ENCODE assay signal across 9 mouse cellular contexts in genomic region chr9:92207307-92207706, GRCm38 (mm10). TPM values are rescaled to one million over a fixed set of nuclear protein-coding genes. Genes with fewer than 3 reads are reported as not detected.
DNase-seq lines count a peak whose midpoint lies in the region; ATAC-seq lines count a peak whose summit lies in the region.
"Had no signal": no experiment of that assay in that cellular context is flagged by ENCODE, and none has a peak within 500 bp of the region (broad histone marks: within the 10 kb centered on the region; RNA-seq: fewer than 3 reads in every experiment).

No protein-coding gene starts in this region.

- H3K9me3 ChIP-seq in embryonic facial prominence, embryonic 11.5 days (replicated peaks; ENCODE audit: control insufficient read depth, low read length): no peaks in the 10 kb centered on the region
- H3K9me3 ChIP-seq in embryonic facial prominence, embryonic 10.5 days: no peaks in the 10 kb centered on the region
- H3K9me3 ChIP-seq in lung, embryonic 15.5 days: no peaks in the 10 kb centered on the region
- H3K9me3 ChIP-seq: hindbrain, embryonic 15.5 days had no signal

- H3K27me3 ChIP-seq in embryonic facial prominence, embryonic 11.5 days (ENCODE audit: control insufficient read depth, insufficient read depth, low read length): no peaks in the 10 kb centered on the region
- H3K27me3 ChIP-seq in embryonic facial prominence, embryonic 10.5 days (replicated peaks; ENCODE audit: low read depth, poor library complexity, severe bottlenecking): no peaks in the 10 kb centered on the region
- no peaks in the 10 kb centered on the region for H3K27me3 ChIP-seq in lung, embryonic 15.5 days
- H3K27me3 ChIP-seq: hindbrain, embryonic 15.5 days had no signal

- WGBS in embryonic facial prominence, embryonic 11.5 days: 53% methylated on average over 4 of the region's 4 CpGs
- 62% methylated on average over 4 of the region's 4 CpGs for WGBS in embryonic facial prominence, embryonic 10.5 days
- WGBS in lung, embryonic 15.5 days: 36% methylated on average over 4 of the region's 4 CpGs

- no peak for ATAC-seq in embryonic facial prominence, embryonic 11.5 days (replicated peaks; ENCODE audit: insufficient number of reproducible peaks, low FRiP score, low TSS enrichment, low read depth)
- ATAC-seq in hematopoietic stem cell, adult 5-6 weeks (replicated peaks in 1 of 2; ENCODE audit: insufficient read depth in 1 of 2, low FRiP score in 2 of 2, low TSS enrichment in 1 of 2, low read depth in 1 of 2, poor library complexity in 2 of 2, severe bottlenecking in 2 of 2): peak; percentile 94 to 96
- ATAC-seq in lung, embryonic 15.5 days (ENCODE audit: borderline replicate concordance, extremely low read depth, low FRiP score, low TSS enrichment): no peak

- no peak overlapping the region for H3K4me2 ChIP-seq in embryonic facial prominence, embryonic 11.5 days (ENCODE audit: low read depth, low read length)
- H3K4me2 ChIP-seq in lung, embryonic 15.5 days: peak overlapping the region; percentile 33; the same call in 1 of the 2 replicates
- H3K4me2 ChIP-seq: hindbrain, embryonic 15.5 days had no signal

- peak; percentile 64 for DNase-seq in embryonic facial prominence, embryonic 11.5 days (ENCODE audit: low spot score)
- no peak for DNase-seq in embryonic facial prominence, embryonic 10.5 days (ENCODE audit: low spot score)
- peak; percentile 68 for DNase-seq in urinary bladder, postnatal 14 days (ENCODE audit: low spot score)
- no peak for DNase-seq in urinary bladder, postnatal 10 days (ENCODE audit: low spot score)
- DNase-seq in embryo, embryonic 10.5 days (ENCODE audit: low spot score): peak; percentile 68
- peak; percentile 51 to 75 for DNase-seq in right cerebral cortex, adult 2 months (ENCODE audit: low spot score in 2 of 2)

- no peak overlapping the region for H3K4me3 ChIP-seq in embryonic facial prominence, embryonic 11.5 days (ENCODE audit: low read depth, low read length)
- no peak overlapping the region for H3K4me3 ChIP-seq in embryonic facial prominence, embryonic 10.5 days
- peak overlapping the region; percentile 16 for H3K4me3 ChIP-seq in lung, embryonic 15.5 days
- H3K4me3 ChIP-seq: hindbrain, embryonic 15.5 days had no signal

- no peaks in the 10 kb centered on the region for H3K36me3 ChIP-seq in embryonic facial prominence, embryonic 11.5 days (replicated peaks; ENCODE audit: control insufficient read depth, insufficient read depth, low read depth, low read length)
- no peaks in the 10 kb centered on the region for H3K36me3 ChIP-seq in embryonic facial prominence, embryonic 10.5 days (replicated peaks)
- H3K36me3 ChIP-seq in lung, embryonic 15.5 days: no peaks in the 10 kb centered on the region
- H3K36me3 ChIP-seq: hindbrain, embryonic 15.5 days had no signal

- no peak overlapping the region for H3K9ac ChIP-seq in embryonic facial prominence, embryonic 11.5 days (replicated peaks; ENCODE audit: low read length)
- H3K9ac ChIP-seq in lung, embryonic 15.5 days: no peak overlapping the region
- H3K9ac ChIP-seq: hindbrain, embryonic 15.5 days had no signal

- H3K27ac ChIP-seq in embryonic facial prominence, embryonic 11.5 days (replicated peaks; ENCODE audit: low read depth, low read length): no peak overlapping the region
- H3K27ac ChIP-seq in embryonic facial prominence, embryonic 10.5 days (replicated peaks): no peak overlapping the region
- H3K27ac ChIP-seq in lung, embryonic 15.5 days: no peak overlapping the region
- H3K27ac ChIP-seq: hindbrain, embryonic 15.5 days had no signal

- no peaks in the 10 kb centered on the region for H3K4me1 ChIP-seq in embryonic facial prominence, embryonic 11.5 days (ENCODE audit: control insufficient read depth, insufficient read depth, low read length)
- no peaks in the 10 kb centered on the region for H3K4me1 ChIP-seq in embryonic facial prominence, embryonic 10.5 days
- peaks cover 7% of the 10 kb centered on the region for H3K4me1 ChIP-seq in lung, embryonic 15.5 days
- H3K4me1 ChIP-seq: hindbrain, embryonic 15.5 days had no signal

RNA-seq across cellular contexts. Expression of gene Plscr5, which starts 14.6 kb away (rescaled TPM):
- polyA plus RNA-seq in embryonic facial prominence, embryonic 11.5 days (2014; fragmentation: Nextera tagmentation; extraction: Ambion mirVana): not detected in 2 replicates
- not detected in 2 replicates for polyA plus RNA-seq in embryonic facial prominence, embryonic 10.5 days (2016; fragmentation: Nextera tagmentation; extraction: Ambion mirVana)
- not detected in 2 replicates for total RNA-seq in hematopoietic stem cell, adult 5-6 weeks (2017)
- polyA plus RNA-seq in lung, embryonic 15.5 days (2015; fragmentation: Nextera tagmentation; extraction: Ambion mirVana): not detected in 2 replicates

RNA-seq across cellular contexts. Expression of gene Plscr1, which starts 42.2 kb away (rescaled TPM):
- 37.1 and 42.4 TPM in 2 replicates for polyA plus RNA-seq in embryonic facial prominence, embryonic 11.5 days (2014; fragmentation: Nextera tagmentation; extraction: Ambion mirVana)
- 30.0 and 31.7 TPM in 2 replicates for polyA plus RNA-seq in embryonic facial prominence, embryonic 10.5 days (2016; fragmentation: Nextera tagmentation; extraction: Ambion mirVana)
- 34.8 and 47.6 TPM in 2 replicates for total RNA-seq in hematopoietic stem cell, adult 5-6 weeks (2017)
- 33.7 and 37.6 TPM in 2 replicates for polyA plus RNA-seq in lung, embryonic 15.5 days (2015; fragmentation: Nextera tagmentation; extraction: Ambion mirVana)

Comparison
In these comparisons a context has a peak if more than half of its experiments do, and no peak if none do; other contexts are left out.
1. DNase-seq: peak in embryonic facial prominence, embryonic 11.5 days (single experiment), urinary bladder, postnatal 14 days (single experiment), embryo, embryonic 10.5 days (single experiment) and right cerebral cortex, adult 2 months (2 of 2); none in embryonic facial prominence, embryonic 10.5 days (single experiment) and urinary bladder, postnatal 10 days (single experiment).
2. ATAC-seq: peak in hematopoietic stem cell, adult 5-6 weeks (2 of 2); none in embryonic facial prominence, embryonic 11.5 days (single experiment) and lung, embryonic 15.5 days (single experiment).